Mouse (Mus musculus): ENCODE data around the gene Hist1h2ag.

Hist1h2ag gene

GRCm38 (mm10) chr13:22036986-22037385, 5.8 kb downstream of the Hist1h2ag start:
- DNase-seq (ENCODE audit: low read depth, low spot score): no peak

- DNase-seq (ENCODE audit: low read depth, low spot score): no peak
These were observed 6.4 kb downstream of the Hist1h2ag start for GRCm38 (mm10) chr13:22036149-22036956.

- DNase-seq (ENCODE audit: low read depth, low spot score): peak; percentile 85
These were observed 7.2 kb downstream of the Hist1h2ag start, which contains the start of the genes Hist1h2ah and Hist1h2bk for GRCm38 (mm10) chr13:22035267-22036148. Hist1h2ah (minus strand) TSS chr13:22035568. Hist1h2bk (plus strand) TSS chr13:22035870.

- no peak for DNase-seq (ENCODE audit: low read depth, low spot score)
These were observed 8.1 kb downstream of the Hist1h2ag start for GRCm38 (mm10) chr13:22034443-22035266.

- DNase-seq (ENCODE audit: low read depth, low spot score): no peak
These were observed 8.9 kb downstream of the Hist1h2ag start for GRCm38 (mm10) chr13:22033741-22034442.

- no peak for DNase-seq (ENCODE audit: low read depth, low spot score)
These were observed 12.3 kb downstream of the Hist1h2ag start for GRCm38 (mm10) chr13:22030493-22030892.

- no peak for DNase-seq (ENCODE audit: low read depth, low spot score)
These were observed 12.8 kb downstream of the Hist1h2ag start for GRCm38 (mm10) chr13:22029928-22030327.

GRCm38 (mm10) chr13:22028673-22029460, 13.9 kb downstream of the Hist1h2ag start:
- DNase-seq (ENCODE audit: low read depth, low spot score): peak; percentile 95

GRCm38 (mm10) chr13:22026058-22027031, 16.4 kb downstream of the Hist1h2ag start:
- peak; percentile 75 for DNase-seq (ENCODE audit: low read depth, low spot score)

GRCm38 (mm10) chr13:22022241-22022640, 20.5 kb downstream of the Hist1h2ag start:
- DNase-seq (ENCODE audit: low read depth, low spot score): peak; percentile 86

GRCm38 (mm10) chr13:22021581-22021980, 21.2 kb downstream of the Hist1h2ag start:
- DNase-seq (ENCODE audit: low read depth, low spot score): no peak

GRCm38 (mm10) chr13:22020901-22021339, 21.8 kb downstream of the Hist1h2ag start:
- peak; percentile 42 for DNase-seq (ENCODE audit: low read depth, low spot score)

- no peak for DNase-seq (ENCODE audit: low read depth, low spot score)
These were observed 22.6 kb downstream of the Hist1h2ag start for GRCm38 (mm10) chr13:22019934-22020835.

- DNase-seq (ENCODE audit: low read depth, low spot score): peak; percentile 85
These were observed 27.0 kb downstream of the Hist1h2ag start for GRCm38 (mm10) chr13:22015479-22016450.

GRCm38 (mm10) chr13:22014411-22014845, 28.3 kb downstream of the Hist1h2ag start:
- no peak for DNase-seq (ENCODE audit: low read depth, low spot score)

- no peak for DNase-seq (ENCODE audit: low read depth, low spot score)
These were observed 29.0 kb downstream of the Hist1h2ag start for GRCm38 (mm10) chr13:22013716-22014115.
